Mouse (Mus musculus) G1E (cell line): ENCODE measurements around the gene Cnpy4.

ENCODE experiments used
- CTCF ChIP-seq: IDR thresholded peaks from 2 replicates; pipeline ENCODE4 v1.5.1; 2012; ENCODE audit warnings: low read depth, low read length, inconsistent platforms, mixed read lengths
- GATA1 ChIP-seq: IDR thresholded peaks from 2 replicates; pipeline ENCODE4 v1.6.1; 2012; ENCODE audit warnings: borderline replicate concordance, low read length, inconsistent platforms, mixed read lengths
- POLR2AphosphoS5 ChIP-seq: IDR thresholded peaks from 2 replicates; pipeline ENCODE4 v1.6.1; 2012; ENCODE audit warnings: low read depth, low read length, inconsistent platforms; ENCODE audit not compliant: insufficient replicate concordance
- TAL1 ChIP-seq: conservative IDR thresholded peaks from 2 replicates; pipeline ENCODE4 v1.6.1; 2012; ENCODE audit warnings: low read depth, low read length, inconsistent platforms, mixed read lengths

DNA sequence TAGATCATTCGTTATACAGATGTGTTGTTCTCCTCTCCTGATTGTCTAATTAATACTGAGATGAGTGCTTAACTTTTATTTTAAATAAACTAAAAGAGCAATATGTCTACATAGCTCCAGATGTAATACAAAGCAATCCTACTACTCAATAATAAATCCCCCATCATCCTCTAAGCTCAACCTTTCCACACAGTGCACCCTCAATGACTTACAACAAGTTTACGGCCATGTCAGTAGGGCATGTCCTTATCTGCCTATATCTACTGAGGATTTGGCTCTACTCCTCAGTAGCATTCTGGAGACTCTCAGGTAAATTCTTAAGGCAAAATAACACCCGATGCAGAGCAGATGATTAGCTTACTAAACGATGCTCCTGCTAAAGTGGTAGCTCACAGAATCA is 20.6 kb downstream of the Cnpy4 start:
- TF ChIP-seq CTCF = no peak
- no peak for TF ChIP-seq TAL1
- TF ChIP-seq GATA1 = no peak
- TF ChIP-seq POLR2AphosphoS5 = no peak
